Mouse (Mus musculus) spleen, embryonic (tissue): ENCODE measurements around the gene Cs.

ENCODE experiments used
- CTCF ChIA-PET: fragments of 350-600 bp; sonication (Branson Sonifier 250); formaldehyde crosslinking; loops from one replicate; lab custom pipeline; 2022; lab: Charles Lee

Cs gene

GRCm38 (mm10) chr10:128372142-128372541, 34.6 kb downstream of the Cs start:
- CTCF ChIA-PET: interaction anchor here (0.7 to 1.1 kb wide), 2 partner anchors 68 to 112 kb away, joined by 3 to 4 read pairs; no protein-coding TSS in a partner anchor

- CTCF ChIA-PET: interaction anchor here (0.7 kb wide), 1 partner anchor 113 kb away, joined by 4 read pairs; no protein-coding TSS in a partner anchor
Measured at GRCm38 (mm10) chr10:128372989-128373748, 35.6 kb downstream of the Cs start.

- CTCF ChIA-PET: interaction anchor here (0.5 to 1.6 kb wide), 2 partner anchors 12 to 141 kb away, joined by 3 to 6 read pairs; no protein-coding TSS in a partner anchor
Measured at GRCm38 (mm10) chr10:128374393-128374792, 36.9 kb downstream of the Cs start.

- CTCF ChIA-PET: interaction anchor here (0.5 to 1.6 kb wide), 6 partner anchors 13 to 79 kb away, joined by 3 to 11 read pairs (median 6); no protein-coding TSS in a partner anchor
Measured at GRCm38 (mm10) chr10:128376099-128376454, 38.5 kb downstream of the Cs start.

DNA sequence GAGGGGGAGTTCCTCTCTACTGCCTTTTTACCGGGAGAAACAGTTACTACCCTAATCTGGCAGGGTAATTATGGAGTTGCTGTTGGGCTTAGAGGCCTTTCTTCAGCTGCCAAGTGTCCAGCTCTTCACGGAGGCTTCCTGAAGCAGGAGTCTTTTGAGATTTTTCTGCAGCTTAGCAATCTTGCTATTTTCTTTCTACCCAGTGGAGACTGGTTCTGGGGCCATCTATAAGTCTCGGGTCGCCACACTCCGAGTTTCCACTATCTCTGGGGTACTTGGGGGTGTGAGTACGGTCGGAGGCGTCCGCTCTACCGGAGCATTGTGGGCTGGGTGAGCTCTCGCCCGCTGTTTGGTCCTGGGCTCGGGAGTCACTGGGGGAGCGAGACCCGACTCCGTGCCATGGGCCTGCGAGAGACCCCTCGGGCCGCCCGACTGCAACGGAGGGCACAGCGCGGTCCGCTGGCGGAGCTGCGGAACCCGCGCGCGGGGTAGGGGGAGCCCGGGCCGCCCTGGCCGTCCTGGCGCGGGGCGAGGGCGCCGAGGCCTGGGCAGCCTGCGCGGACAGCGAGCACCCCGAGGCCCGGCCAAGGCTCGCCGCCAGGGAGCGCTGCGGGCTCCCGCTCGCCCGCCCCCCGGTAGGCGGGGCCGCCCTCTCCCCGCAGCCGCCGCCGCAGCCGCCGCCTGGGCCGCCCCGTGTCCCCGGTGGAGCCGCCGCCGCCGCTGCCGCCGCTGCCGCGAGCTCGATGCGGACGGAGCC, 39.1 kb downstream of the Cs start, which contains the start of gene Ankrd52:
Gene Ankrd52, plus strand, starts transcription at position 661 of the 757 bp plus-strand sequence.
- CTCF ChIA-PET: interaction anchor here (0.6 to 1.2 kb wide), 4 partner anchors 14 to 78 kb away, joined by 3 to 11 read pairs (median 5); no protein-coding TSS in a partner anchor

DNA sequence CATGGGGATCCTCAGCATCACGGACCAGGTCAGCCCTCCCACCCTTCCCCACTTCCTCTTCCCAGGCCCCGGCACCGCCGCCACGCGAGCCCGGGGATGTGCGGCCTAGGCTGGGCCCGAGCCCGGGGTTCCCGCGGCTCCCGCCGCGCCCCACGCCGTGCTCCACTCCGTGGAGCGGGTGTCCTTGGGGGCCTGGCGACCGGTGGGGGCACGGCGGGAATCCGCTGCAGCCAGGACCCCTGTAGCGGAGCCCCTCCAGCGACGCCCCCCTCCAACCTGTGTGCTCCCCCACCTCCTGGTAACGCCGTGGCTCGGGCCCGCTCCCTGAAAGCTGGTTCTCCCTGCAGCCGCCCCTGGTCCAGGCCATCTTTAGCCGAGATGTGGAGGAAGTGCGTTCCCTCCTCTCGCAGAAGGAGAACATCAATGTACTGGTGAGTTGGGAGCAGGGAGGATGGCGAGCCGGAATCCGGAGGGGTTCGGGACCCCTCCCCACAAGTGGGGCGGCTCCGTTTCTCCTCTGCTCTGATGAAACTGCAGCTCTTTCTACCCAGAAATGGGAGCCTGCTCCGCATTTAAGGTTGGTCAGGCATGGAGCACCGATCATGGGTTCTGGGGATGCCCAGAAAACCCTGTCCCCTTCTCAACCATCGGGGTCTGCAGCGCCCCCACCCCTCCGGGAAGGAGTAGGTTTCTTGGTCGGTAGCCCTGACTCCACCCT, 39.8 kb downstream of the Cs start:
- CTCF ChIA-PET: interaction anchor here (0.6 to 1.1 kb wide), 3 partner anchors 50 to 62 kb away, joined by 3 read pairs; no protein-coding TSS in a partner anchor

DNA sequence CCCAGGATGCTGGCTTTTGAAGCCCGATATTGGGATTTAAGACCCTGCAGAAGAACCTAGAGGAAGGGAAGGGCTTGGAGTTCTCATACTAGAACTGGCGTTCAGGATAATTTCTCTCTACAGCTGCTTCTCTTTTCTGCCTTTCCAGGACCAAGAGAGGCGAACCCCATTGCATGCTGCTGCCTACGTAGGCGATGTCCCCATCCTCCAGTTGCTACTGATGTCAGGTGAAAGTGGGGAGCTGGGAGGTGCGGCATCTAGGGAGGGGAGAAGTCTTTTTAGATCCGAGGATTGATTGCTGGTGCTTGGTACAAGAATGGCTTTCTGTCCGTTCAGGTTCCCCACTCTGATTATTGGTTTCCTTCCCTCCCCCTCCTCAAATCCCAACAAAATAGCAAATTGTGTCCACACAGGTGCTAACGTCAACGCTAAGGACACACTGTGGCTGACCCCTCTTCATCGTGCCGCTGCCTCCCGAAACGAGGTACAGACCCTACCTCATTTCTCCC, 40.5 kb downstream of the Cs start:
- CTCF ChIA-PET: interaction anchor here (0.6 to 0.7 kb wide), 2 partner anchors 50 to 57 kb away, joined by 3 read pairs; no protein-coding TSS in a partner anchor

GRCm38 (mm10) chr10:128378462-128378861, 40.9 kb downstream of the Cs start:
- CTCF ChIA-PET: no interaction called here

DNA sequence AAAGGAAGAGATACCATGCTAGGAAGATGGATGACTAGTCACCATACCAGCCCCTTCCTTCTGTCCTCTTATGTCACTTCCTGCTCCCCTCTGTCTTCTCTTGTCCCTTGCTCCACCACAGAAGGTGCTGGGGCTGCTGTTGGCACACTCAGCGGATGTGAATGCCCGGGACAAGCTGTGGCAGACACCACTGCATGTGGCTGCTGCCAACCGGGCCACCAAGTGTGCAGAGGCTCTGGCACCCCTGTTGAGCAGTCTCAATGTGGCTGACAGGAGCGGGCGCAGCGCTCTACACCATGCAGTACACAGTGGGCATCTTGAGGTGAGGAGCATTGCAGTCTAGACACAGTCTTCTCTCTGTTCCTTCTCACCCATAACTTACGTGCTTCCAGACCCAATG, 41.7 kb downstream of the Cs start:
- CTCF ChIA-PET: no interaction called here

DNA sequence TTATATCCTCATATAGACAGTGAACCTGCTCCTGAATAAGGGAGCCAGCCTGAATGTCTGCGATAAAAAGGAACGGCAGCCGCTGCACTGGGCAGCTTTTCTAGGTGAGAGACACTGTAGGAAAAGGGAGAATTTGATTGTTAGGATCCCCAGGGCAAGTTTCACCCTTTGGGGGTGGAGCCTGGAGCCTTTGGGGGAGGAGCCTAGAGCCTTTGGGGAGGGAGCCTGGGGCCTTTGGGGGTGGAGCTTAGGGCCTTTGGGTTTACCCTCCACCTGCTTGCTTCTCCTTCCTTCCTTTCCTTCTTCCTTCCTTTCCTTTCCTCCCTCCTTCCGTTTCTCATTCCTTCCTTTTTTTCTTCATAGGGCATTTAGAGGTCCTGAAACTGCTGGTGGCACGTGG, 43.0 kb downstream of the Cs start:
- CTCF ChIA-PET: no interaction called here

DNA sequence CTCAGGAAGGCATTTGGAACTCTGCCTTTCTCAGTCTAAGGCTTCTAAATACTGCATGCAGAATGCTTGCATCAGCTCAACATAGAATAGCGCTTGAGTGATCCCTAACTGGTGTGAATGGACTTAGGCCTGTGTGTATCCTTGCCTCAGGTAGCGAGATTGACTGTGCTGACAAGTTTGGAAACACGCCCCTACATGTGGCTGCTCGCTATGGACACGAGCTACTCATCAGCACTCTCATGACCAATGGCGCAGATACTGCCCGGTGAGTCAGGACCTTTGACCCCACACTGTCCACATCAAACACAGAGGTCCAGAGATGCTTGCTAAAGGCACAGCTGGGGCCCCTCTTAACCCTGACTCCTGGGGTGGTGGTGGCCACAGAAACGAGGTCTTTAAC, 44.9 kb downstream of the Cs start:
- CTCF ChIA-PET: interaction anchor here (0.9 kb wide), 1 partner anchor 16 kb away, joined by 3 read pairs; no protein-coding TSS in a partner anchor

GRCm38 (mm10) chr10:128385902-128386301, 48.4 kb downstream of the Cs start:
- CTCF ChIA-PET: no interaction called here

GRCm38 (mm10) chr10:128388941-128389340, 51.4 kb downstream of the Cs start:
- CTCF ChIA-PET: no interaction called here

GRCm38 (mm10) chr10:128389570-128389969, 52.0 kb downstream of the Cs start:
- CTCF ChIA-PET: no interaction called here

DNA sequence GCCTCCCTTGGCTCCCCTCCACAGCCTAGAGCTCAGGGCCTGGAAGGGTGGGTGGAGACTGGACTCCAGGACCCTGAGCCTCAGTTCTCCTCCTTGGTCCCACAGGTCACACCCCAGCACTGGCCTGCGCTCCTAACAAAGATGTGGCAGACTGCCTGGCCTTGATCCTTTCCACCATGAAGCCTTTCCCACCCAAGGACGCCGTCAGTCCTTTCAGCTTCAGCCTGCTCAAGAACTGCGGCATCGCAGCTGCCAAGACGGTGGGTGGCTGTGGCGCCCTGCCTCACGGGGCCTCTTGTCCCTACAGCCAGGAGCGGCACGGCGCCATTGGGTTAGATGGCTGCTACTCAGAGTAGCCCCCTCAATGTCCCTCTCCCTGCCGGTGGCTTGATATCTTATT, 52.8 kb downstream of the Cs start:
- CTCF ChIA-PET: interaction anchor here (0.6 to 1.1 kb wide), 2 partner anchors 14 to 230 kb away, joined by 3 to 11 read pairs; no protein-coding TSS in a partner anchor

GRCm38 (mm10) chr10:128391850-128392249, 54.3 kb downstream of the Cs start:
- CTCF ChIA-PET: no interaction called here

GRCm38 (mm10) chr10:128396017-128396673, 58.6 kb downstream of the Cs start:
- CTCF ChIA-PET: no interaction called here

DNA sequence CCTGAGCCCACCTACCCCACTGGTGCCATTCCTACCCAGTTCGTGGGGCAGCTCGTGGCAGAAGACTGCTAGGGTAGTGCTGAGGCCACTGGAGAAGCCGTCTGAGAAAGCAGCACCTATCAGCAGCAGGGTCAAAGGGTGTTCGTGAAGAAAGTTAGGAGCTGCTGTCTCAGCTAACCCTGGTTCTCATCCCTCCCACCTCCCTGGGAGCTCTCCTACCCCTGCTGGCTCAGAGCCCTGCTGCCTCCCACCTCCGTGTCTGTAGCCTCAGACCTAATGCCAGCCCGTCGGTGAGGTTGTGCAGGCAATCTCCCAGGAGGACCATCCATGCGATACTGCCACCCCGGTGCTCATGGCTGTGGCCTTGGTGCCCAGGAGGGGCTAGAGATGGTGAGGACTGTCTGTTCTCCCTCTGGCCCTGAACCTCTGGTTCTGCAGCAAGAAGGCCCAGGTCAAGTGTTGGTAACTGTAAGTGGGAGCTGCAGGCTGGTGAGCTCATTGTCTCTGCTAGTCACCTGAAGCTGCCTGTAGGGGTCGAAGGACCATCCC, 59.3 kb downstream of the Cs start:
- CTCF ChIA-PET: no interaction called here

DNA sequence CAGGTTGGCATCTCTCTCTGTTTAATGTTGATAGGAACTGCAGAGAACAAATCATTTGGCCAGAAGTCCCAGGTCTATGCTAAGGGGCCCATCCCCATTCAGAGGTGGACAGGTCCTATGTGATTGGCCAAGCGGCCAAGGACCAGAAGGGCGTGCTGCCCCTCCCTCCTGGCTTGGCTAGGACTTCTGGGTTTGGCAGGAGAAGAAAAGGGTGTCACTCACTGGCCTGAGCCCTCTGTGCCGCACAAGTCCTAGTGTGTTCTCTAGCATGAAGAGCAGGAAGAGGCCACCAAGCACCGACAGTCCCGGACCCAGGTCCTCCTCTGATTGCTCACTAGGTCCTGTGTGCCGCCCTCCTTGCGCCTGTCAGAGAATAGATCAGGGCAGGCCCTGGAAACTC, 59.9 kb downstream of the Cs start:
- CTCF ChIA-PET: interaction anchor here (0.5 kb wide), 1 partner anchor 1227 kb away, joined by 3 read pairs; no protein-coding TSS in a partner anchor

- CTCF ChIA-PET: interaction anchor here (0.6 kb wide), 1 partner anchor 119 kb away, joined by 4 read pairs; no protein-coding TSS in a partner anchor
Measured at GRCm38 (mm10) chr10:128400338-128400737, 62.8 kb downstream of the Cs start.
